14 mouse cellular contexts compared by ENCODE assay signal in the genomic region with DNA sequence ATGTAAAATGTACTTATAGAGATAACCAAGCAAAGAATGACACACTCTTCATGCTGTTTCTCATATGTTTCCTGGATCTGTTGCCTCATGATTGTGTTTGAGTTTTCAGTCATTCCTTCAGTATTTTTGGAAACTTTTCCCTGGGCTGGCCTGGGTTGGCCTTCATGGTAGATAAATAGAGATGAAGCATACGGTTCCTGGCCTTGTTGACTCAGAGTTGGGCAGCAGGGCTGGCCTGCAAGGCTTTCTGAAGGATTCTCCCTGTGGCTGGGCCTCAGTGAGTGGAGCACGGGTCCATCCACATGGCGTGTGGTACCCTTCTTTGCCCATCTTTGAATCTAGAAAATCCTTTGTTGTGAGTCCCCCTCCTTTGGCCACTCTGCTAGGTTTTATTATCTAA.
"Had no signal": no experiment of that assay in that cellular context is flagged by ENCODE, and none has a peak within 500 bp of the region (broad histone marks: within the 10 kb centered on the region; RNA-seq: fewer than 3 reads in every experiment).

No protein-coding gene starts in this region.

- DNase-seq: kidney, postnatal 10 days; kidney, postnatal 36 days; layer of hippocampus, postnatal 36 days; liver, embryonic 13.5 days; lung, adult 2 months; lung, postnatal 14 days; lung, postnatal 4 days; midbrain, embryonic 14.5 days; right cerebral cortex, adult 18-20 months; right cerebral cortex, postnatal 14 days; right cerebral cortex, postnatal 4 days; thymus, adult 2 months; thymus, postnatal 14 days; thymus, postnatal 4 days had no signal
